Mouse (Mus musculus): ENCODE measurements around the gene Ablim1. TPM values are rescaled to one million over a fixed set of nuclear protein-coding genes. Genes with fewer than 3 reads are reported as not detected.

Ablim1 gene
- total and polyA plus RNA-seq, 2 experiments from 2014 or later: 47.8 to 76.9 TPM

- no peak overlapping the region for H3K27ac ChIP-seq (ENCODE audit: low read depth, low read length)
- no peak for ATAC-seq
- peaks cover 6% of the 10 kb centered on the region; the same call in 1 of the 2 replicates for H3K4me1 ChIP-seq (ENCODE audit: insufficient read depth)
- no peak overlapping the region for H3K4me2 ChIP-seq (ENCODE audit: low read depth)
- no peaks in the 10 kb centered on the region for H3K27me3 ChIP-seq (ENCODE audit: insufficient read depth, low read length)
- no peaks in the 10 kb centered on the region for H3K36me3 ChIP-seq (ENCODE audit: insufficient read depth)
- H3K9ac ChIP-seq: no peak overlapping the region
- TF ChIP-seq CTCF (IDR thresholded peaks at IDR 0.05; ENCODE audit: low read depth): no peak
- no peak for DNase-seq
- 69% methylated on average over 6 of the region's 6 CpGs for WGBS
- no peaks in the 10 kb centered on the region for H3K9me3 ChIP-seq (ENCODE audit: low read length)
- no peak overlapping the region for H3K4me3 ChIP-seq (ENCODE audit: low read depth, low read length)
Measured at GRCm38 (mm10) chr19:57240259-57240658, 74.5 kb downstream of the Ablim1 start.

DNA sequence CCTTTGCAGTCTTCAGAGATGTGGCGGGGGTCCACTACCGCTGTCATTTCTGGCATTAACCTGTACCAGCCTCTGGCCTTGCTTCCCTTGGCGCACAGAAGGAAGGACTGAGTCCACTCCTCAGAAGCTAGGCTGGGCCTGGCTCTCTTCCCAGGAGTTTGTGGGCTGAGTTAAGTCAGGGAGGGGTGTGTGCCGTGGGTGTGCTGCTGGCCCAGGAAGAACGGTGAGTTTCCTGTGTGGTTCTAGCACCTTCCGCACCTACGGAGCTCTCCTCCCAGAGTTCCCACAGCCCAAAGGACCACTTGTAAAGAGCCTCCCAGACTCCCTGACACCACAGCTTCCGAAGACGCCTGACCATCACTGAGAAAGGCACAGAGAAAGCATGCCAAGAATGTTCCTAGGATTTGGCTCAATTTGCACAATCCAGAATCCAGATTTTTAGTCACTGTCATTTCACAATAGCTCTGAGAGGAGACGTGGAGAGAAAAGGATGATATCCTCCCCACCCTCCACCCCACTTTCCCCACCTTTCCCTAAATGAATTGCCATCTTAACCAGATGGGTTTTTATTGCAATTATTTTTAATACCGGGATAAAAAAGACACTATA, 75.4 kb downstream of the Ablim1 start:
- DNase-seq (peak; percentile 46), ATAC-seq (no peak)
- no peaks in the 10 kb centered on the region for H3K9me3 ChIP-seq (ENCODE audit: low read length)
- WGBS: 50% methylated on average over 11 of the region's 11 CpGs
- H3K4me1 ChIP-seq (ENCODE audit: insufficient read depth): peaks cover 6% of the 10 kb centered on the region; the same call in 1 of the 2 replicates
- H3K27me3 ChIP-seq (ENCODE audit: insufficient read depth, low read length): no peaks in the 10 kb centered on the region
- no peak for TF ChIP-seq CTCF (IDR thresholded peaks at IDR 0.05; ENCODE audit: low read depth)
- H3K4me3 ChIP-seq (ENCODE audit: low read depth, low read length): no peak overlapping the region
- no peaks in the 10 kb centered on the region for H3K36me3 ChIP-seq (ENCODE audit: insufficient read depth)
- H3K27ac ChIP-seq (ENCODE audit: low read depth, low read length): peak overlapping the region; percentile 69
- H3K4me2 ChIP-seq (ENCODE audit: low read depth): no peak overlapping the region
- no peak overlapping the region for H3K9ac ChIP-seq

DNA sequence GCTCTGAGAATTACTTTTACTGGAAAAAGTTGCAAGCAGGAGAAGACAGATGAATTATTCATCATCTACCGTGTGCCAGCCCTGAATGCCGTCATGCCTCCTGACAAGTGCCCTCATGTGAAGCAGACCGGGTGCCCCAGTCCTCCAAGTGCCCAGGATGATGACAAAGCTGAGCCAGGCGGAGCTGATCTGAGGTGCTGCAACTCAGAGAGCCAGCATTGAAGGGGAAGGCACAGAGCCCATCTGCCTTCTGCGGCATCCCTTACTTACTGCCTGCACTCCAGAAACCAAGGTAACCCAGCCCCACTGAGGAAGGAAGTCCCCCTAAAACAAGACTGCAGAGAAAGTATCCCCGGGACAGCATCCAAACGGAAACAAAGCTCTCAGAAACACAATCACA, 76.3 kb downstream of the Ablim1 start:
- Histone ChIP-seq H3K4me2 (ENCODE audit: low read depth) (no peak overlapping the region), H3K9ac (no peak overlapping the region), H3K27ac (ENCODE audit: low read depth, low read length) (peak overlapping the region; percentile 69), H3K9me3 (ENCODE audit: low read length) (no peaks in the 10 kb centered on the region), H3K4me3 (ENCODE audit: low read depth, low read length) (no peak overlapping the region), H3K27me3 (ENCODE audit: insufficient read depth, low read length) (no peaks in the 10 kb centered on the region), H3K36me3 (ENCODE audit: insufficient read depth) (no peaks in the 10 kb centered on the region), H3K4me1 (ENCODE audit: insufficient read depth) (peaks cover 6% of the 10 kb centered on the region; the same call in 1 of the 2 replicates)
- WGBS: 38% methylated on average over 7 of the region's 7 CpGs
- DNase-seq (peak; percentile 39), ATAC-seq (peak; percentile 25)
- TF ChIP-seq CTCF (IDR thresholded peaks at IDR 0.05; ENCODE audit: low read depth): no peak

GRCm38 (mm10) chr19:57237534-57237933, 77.2 kb downstream of the Ablim1 start:
- DNase-seq: peak; percentile 78

GRCm38 (mm10) chr19:57236647-57237046, 78.1 kb downstream of the Ablim1 start:
- peak; percentile 78 for DNase-seq
- peak overlapping the region; percentile 15 for H3K4me2 ChIP-seq (ENCODE audit: low read depth)

More at GRCm38 (mm10) chr19:57237534-57237933, 77.2 kb downstream of the Ablim1 start:
- WGBS: 34% methylated on average over 6 of the region's 6 CpGs
- Histone ChIP-seq H3K4me1 (ENCODE audit: insufficient read depth) (peaks cover 6% of the 10 kb centered on the region; the same call in 1 of the 2 replicates), H3K4me3 (ENCODE audit: low read depth, low read length) (no peak overlapping the region), H3K9me3 (ENCODE audit: low read length) (no peaks in the 10 kb centered on the region), H3K27me3 (ENCODE audit: insufficient read depth, low read length) (no peaks in the 10 kb centered on the region), H3K27ac (ENCODE audit: low read depth, low read length) (peak overlapping the region; percentile 69; the same call in 1 of the 2 replicates), H3K4me2 (ENCODE audit: low read depth) (peak overlapping the region; percentile 15; the same call in 1 of the 2 replicates), H3K36me3 (ENCODE audit: insufficient read depth) (no peaks in the 10 kb centered on the region), H3K9ac (no peak overlapping the region)
- 0 out of 2 replicates have a peak, but pooled peaks have one; percentile 10 for ATAC-seq
- TF ChIP-seq CTCF (IDR thresholded peaks at IDR 0.05; ENCODE audit: low read depth): no peak

GRCm38 (mm10) chr19:57235931-57236330, 78.8 kb downstream of the Ablim1 start:
- Histone ChIP-seq H3K4me3 (ENCODE audit: low read depth, low read length) (no peak overlapping the region), H3K27ac (ENCODE audit: low read depth, low read length) (no peak overlapping the region), H3K9me3 (ENCODE audit: low read length) (no peaks in the 10 kb centered on the region), H3K27me3 (ENCODE audit: insufficient read depth, low read length) (no peaks in the 10 kb centered on the region), H3K36me3 (ENCODE audit: insufficient read depth) (no peaks in the 10 kb centered on the region), H3K4me1 (ENCODE audit: insufficient read depth) (peaks cover 6% of the 10 kb centered on the region; the same call in 1 of the 2 replicates), H3K9ac (no peak overlapping the region), H3K4me2 (ENCODE audit: low read depth) (0 out of 2 replicates have a peak overlapping the region, but pooled peaks have one; percentile 0)
- ATAC-seq (no peak), DNase-seq (no peak)
- 77% methylated on average over 2 of the region's 2 CpGs for WGBS
- no peak for TF ChIP-seq CTCF (IDR thresholded peaks at IDR 0.05; ENCODE audit: low read depth)

More at GRCm38 (mm10) chr19:57236647-57237046, 78.1 kb downstream of the Ablim1 start:
- no peak overlapping the region for H3K4me3 ChIP-seq (ENCODE audit: low read depth, low read length)
- H3K36me3 ChIP-seq (ENCODE audit: insufficient read depth): no peaks in the 10 kb centered on the region
- H3K27me3 ChIP-seq (ENCODE audit: insufficient read depth, low read length): no peaks in the 10 kb centered on the region
- ATAC-seq: peak; percentile 93
- 59% methylated on average over 15 of the region's 15 CpGs for WGBS
- no peaks in the 10 kb centered on the region for H3K9me3 ChIP-seq (ENCODE audit: low read length)
- H3K4me1 ChIP-seq (ENCODE audit: insufficient read depth): peaks cover 6% of the 10 kb centered on the region; the same call in 1 of the 2 replicates
- H3K27ac ChIP-seq (ENCODE audit: low read depth, low read length): peak overlapping the region; percentile 69; the same call in 1 of the 2 replicates
- no peak for TF ChIP-seq CTCF (IDR thresholded peaks at IDR 0.05; ENCODE audit: low read depth)
- H3K9ac ChIP-seq: no peak overlapping the region

DNA sequence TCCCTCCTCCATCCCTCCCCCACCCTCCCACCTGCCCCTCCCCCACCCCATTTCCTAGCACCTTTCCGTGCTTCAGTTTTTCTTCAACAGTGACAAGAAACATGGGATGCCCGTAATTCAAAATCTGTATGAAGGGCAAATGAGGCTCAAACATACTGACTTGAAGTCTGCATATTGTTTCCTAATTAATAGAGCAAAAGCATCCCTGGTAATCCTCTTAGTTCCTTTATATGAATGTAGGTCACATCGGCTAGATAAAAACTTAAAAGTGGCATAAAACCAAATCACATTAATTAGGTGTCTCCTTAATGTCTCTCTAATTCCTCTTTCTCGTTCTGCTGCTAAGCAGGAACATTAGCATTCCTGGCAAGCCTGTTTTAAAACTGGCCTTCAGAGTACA, 83.7 kb downstream of the Ablim1 start:
- Histone ChIP-seq H3K36me3 (ENCODE audit: insufficient read depth) (no peaks in the 10 kb centered on the region), H3K9ac (no peak overlapping the region), H3K4me3 (ENCODE audit: low read depth, low read length) (no peak overlapping the region), H3K27me3 (ENCODE audit: insufficient read depth, low read length) (no peaks in the 10 kb centered on the region), H3K27ac (ENCODE audit: low read depth, low read length) (no peak overlapping the region), H3K4me1 (ENCODE audit: insufficient read depth) (no peaks in the 10 kb centered on the region), H3K9me3 (ENCODE audit: low read length) (no peaks in the 10 kb centered on the region), H3K4me2 (ENCODE audit: low read depth) (no peak overlapping the region)
- 21% methylated on average over 4 of the region's 4 CpGs for WGBS
- DNase-seq: no peak
- TF ChIP-seq CTCF (IDR thresholded peaks at IDR 0.05; ENCODE audit: low read depth): no peak
- no peak for ATAC-seq

Measured in forebrain, postnatal 0 days (tissue).